Mouse (Mus musculus): Measurements from ENCODE around the gene Armc12. TPM values are rescaled to one million over a fixed set of nuclear protein-coding genes. Genes with fewer than 3 reads are reported as not detected.

The Armc12 gene
- 0.20 and 0.51 TPM in 2 replicates for polyA plus RNA-seq (2012; ENCODE audit: low replicate concordance)

GRCm38 (mm10) chr17:28530506-28530905 is at the start of gene Armc12:
Armc12 (plus strand) TSS chr17:28530806.

GRCm38 (mm10) chr17:28517441-28517955 is 13.1 kb upstream of the Armc12 start, which contains the start of gene Fkbp5:
Fkbp5 (minus strand) TSS chr17:28517527.

GRCm38 (mm10) chr17:28549111-28549510 is 18.5 kb downstream of the Armc12 start, which contains the start of gene Clpsl2:
Clpsl2 (plus strand) TSS chr17:28549411.

GRCm38 (mm10) chr17:28560598-28560997 is 30.0 kb downstream of the Armc12 start, which contains the start of gene Clps:
Clps (minus strand) TSS chr17:28560766.

DNA sequence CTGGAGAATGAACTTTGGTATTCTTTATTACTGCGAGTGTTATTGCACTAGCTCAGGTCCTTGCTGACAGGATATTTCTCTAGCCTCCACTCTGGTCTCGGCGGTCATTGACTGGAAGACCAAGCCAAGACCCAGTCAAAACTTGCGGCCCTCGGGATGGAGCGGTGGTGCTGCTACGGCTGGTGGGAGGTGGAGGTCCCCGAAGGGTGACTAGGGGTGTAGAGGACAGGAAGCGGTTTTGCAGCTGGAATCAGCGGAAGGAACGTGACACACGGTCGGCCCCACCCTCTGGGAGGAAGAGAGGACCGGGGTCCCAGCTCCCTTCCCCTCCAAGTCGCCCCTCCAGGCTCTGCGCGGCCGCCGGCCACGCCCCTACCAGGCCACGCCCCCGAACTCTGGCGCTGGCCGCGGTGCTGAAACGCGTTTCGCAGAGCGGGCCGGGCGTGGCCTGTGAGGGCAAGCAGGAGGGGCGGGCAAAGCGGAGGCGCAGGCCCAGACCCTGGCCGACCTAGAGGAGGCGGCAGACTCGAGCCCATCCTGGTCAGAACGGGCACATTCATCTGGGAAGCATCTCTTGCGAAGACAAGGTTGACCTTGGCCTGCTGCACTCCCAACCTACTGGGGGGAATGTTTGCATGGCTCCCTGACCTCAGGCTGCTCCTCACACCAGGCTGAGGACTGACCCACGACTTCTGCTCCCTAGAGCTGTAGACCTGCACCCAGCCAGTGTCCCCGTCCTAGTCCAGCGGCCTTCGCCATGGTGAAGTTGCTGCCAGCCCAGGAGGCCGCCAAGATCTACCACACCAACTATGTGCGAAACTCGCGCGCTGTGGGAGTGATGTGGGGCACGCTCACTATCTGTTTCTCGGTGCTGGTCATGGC is 44.9 kb downstream of the Armc12 start, which contains the start of gene Lhfpl5:
Gene Lhfpl5 (plus strand): TSS at position 398 of the 882 bp plus-strand sequence.

Other genes starting within 250 kb of the Armc12 start
- 40.1 and 48.3 TPM in 2 replicates for gene Fance, start 217.3 kb upstream of the Armc12 start, polyA plus RNA-seq (2012; ENCODE audit: low replicate concordance)
- gene Rpl10a, start 202.3 kb upstream of the Armc12 start, polyA plus RNA-seq (2012; ENCODE audit: low replicate concordance), result 1,596 and 4,290 TPM in 2 replicates
- gene Tead3, start 180.0 kb upstream of the Armc12 start, polyA plus RNA-seq (2012; ENCODE audit: low replicate concordance), result 0.22 TPM in 2 replicates
- not detected in 2 replicates for gene Tulp1, start 165.6 kb upstream of the Armc12 start, polyA plus RNA-seq (2012; ENCODE audit: low replicate concordance)
- gene Fkbp5, start 13.3 kb upstream of the Armc12 start, polyA plus RNA-seq (2012; ENCODE audit: low replicate concordance), result 13.8 and 14.3 TPM in 2 replicates
- not detected in 2 replicates for gene Clpsl2, start 18.6 kb downstream of the Armc12 start, polyA plus RNA-seq (2012; ENCODE audit: low replicate concordance)
- 0.53 and 5.3 TPM in 2 replicates for gene Clps, start 30.0 kb downstream of the Armc12 start, polyA plus RNA-seq (2012; ENCODE audit: low replicate concordance)
- not detected in 2 replicates for gene Lhfpl5, start 44.8 kb downstream of the Armc12 start, polyA plus RNA-seq (2012; ENCODE audit: low replicate concordance)
- 24.2 and 90.2 TPM in 2 replicates for gene Srpk1, start 91.9 kb downstream of the Armc12 start, polyA plus RNA-seq (2012; ENCODE audit: low replicate concordance)
- gene Slc26a8, start 159.4 kb downstream of the Armc12 start, polyA plus RNA-seq (2012; ENCODE audit: low replicate concordance), result 1.0 and 1.3 TPM in 2 replicates
- 41.9 and 109 TPM in 2 replicates for gene Mapk14, start 160.5 kb downstream of the Armc12 start, polyA plus RNA-seq (2012; ENCODE audit: low replicate concordance)
- 1.3 TPM in 1 of 2 replicates, not detected in the other for gene AC170998.1, start 195.3 kb downstream of the Armc12 start, polyA plus RNA-seq (2012; ENCODE audit: low replicate concordance)
- gene Mapk13, start 238.5 kb downstream of the Armc12 start, polyA plus RNA-seq (2012; ENCODE audit: low replicate concordance), result 0.85 and 6.3 TPM in 2 replicates

Data from hematopoietic multipotent progenitor cell, adult 10-12 weeks (in vitro differentiated cells).